Mouse (Mus musculus) stomach, postnatal 0 days (tissue): ENCODE results near the gene Slc16a8. TPM values are rescaled to one million over a fixed set of nuclear protein-coding genes. Genes with fewer than 3 reads are reported as not detected.
A peak's percentile ranks its signal among the peaks of the same experiment; 100 is the strongest.

Experiments used
- ATAC-seq: fragments of 200-750 bp; cut with Nextera tagmentation; 2 replicates; pipeline ENCODE4 v1.8.0; 2017; ENCODE audit not compliant: low FRiP score, low TSS enrichment
- DNase-seq: peaks from one replicate; pipeline ENCODE4 v3.0.0-alpha.2; 2016; ENCODE audit warnings: low spot score
- H3K27ac ChIP-seq: fragments of 300-500 bp; sonication (generic); replicated peaks from 2 replicates; pipeline ENCODE4 v1.5.1; 2014; ENCODE audit warnings: mild to moderate bottlenecking, control low read depth
- H3K27me3 ChIP-seq: fragments of 300-500 bp; sonication (generic); 2 replicates; pipeline ENCODE4 v1.6.1; 2014; ENCODE audit warnings: low read length; ENCODE audit not compliant: control insufficient read depth, insufficient read depth
- H3K36me3 ChIP-seq: fragments of 300-500 bp; sonication (generic); 2 replicates; pipeline ENCODE4 v1.6.1; 2014; ENCODE audit warnings: low read length, mixed read lengths; ENCODE audit not compliant: control insufficient read depth, insufficient read depth
- H3K4me1 ChIP-seq: fragments of 300-500 bp; sonication (generic); replicated peaks from 2 replicates; pipeline ENCODE4 v1.6.1; 2014; ENCODE audit warnings: antibody characterized with exemption; ENCODE audit not compliant: control insufficient read depth, insufficient read depth
- H3K4me2 ChIP-seq: fragments of 300-500 bp; sonication (generic); replicated peaks from 2 replicates; pipeline ENCODE4 v1.6.1; 2014; ENCODE audit warnings: low read depth, mild to moderate bottlenecking, control low read depth, moderate library complexity
- H3K4me3 ChIP-seq: fragments of 300-500 bp; sonication (generic); 2 replicates; pipeline ENCODE4 v1.5.1; 2014; ENCODE audit warnings: low read depth, low read length, control low read depth
- H3K9ac ChIP-seq: fragments of 300-500 bp; sonication (generic); 2 replicates; pipeline ENCODE4 v1.6.1; 2014; ENCODE audit warnings: mild to moderate bottlenecking, low read length, control low read depth, mixed read lengths
- H3K9me3 ChIP-seq: fragments of 300-500 bp; sonication (generic); 2 replicates; pipeline ENCODE4 v1.6.1; 2016; ENCODE audit warnings: low read length; ENCODE audit not compliant: control insufficient read depth
- CTCF ChIP-seq: IDR thresholded peaks from 2 replicates; pipeline ENCODE4 v1.5.1; 2016; ENCODE audit warnings: antibody characterized with exemption, low read depth, mild to moderate bottlenecking, moderate library complexity
- EP300 ChIP-seq: optimal IDR thresholded peaks from 2 replicates; pipeline ENCODE3; 2016; ENCODE audit warnings: antibody characterized with exemption
- WGBS: fragments of 180-500 bp; shearing (Covaris S2); extraction: QIAGEN DNeasy Blood & Tissue Kit; methylation state at CpG from one replicate; pipeline ENCODE4 v1.1.7; 2014; 5-methylcytosine and 5-hydroxymethylcytosine counted together
- polyA plus RNA-seq: library from polyadenylated mRNA; unstranded; fragments of >200 nt; fragmentation: Nextera tagmentation; extraction: Ambion mirVana; gene quantifications from 2 replicates; pipeline ENCODE4 v1.2.1, GENCODE M21; 2015

Slc16a8 gene
- polyA plus RNA-seq, result 0.10 and 0.12 TPM in 2 replicates

- no peak within 1 kb of the TSS for H3K9ac ChIP-seq
- no peaks in the 10 kb centered on the region for H3K36me3 ChIP-seq
- H3K9me3 ChIP-seq, result no peaks in the 10 kb centered on the region
- 41% methylated on average over 3 of the region's 3 CpGs for WGBS
- H3K27me3 ChIP-seq, result peaks cover 4% of the 10 kb centered on the region; the same call in 1 of the 2 replicates
- ATAC-seq, result no peak
- no peak within 1 kb of the TSS for H3K4me3 ChIP-seq
- H3K27ac ChIP-seq, result no peak within 1 kb of the TSS
- TF ChIP-seq EP300, result no peak
- no peak for DNase-seq
- no peak within 1 kb of the TSS for H3K4me2 ChIP-seq
- no peaks in the 10 kb centered on the region; the same call in 1 of the 2 replicates for H3K4me1 ChIP-seq
These were observed at the start of gene Slc16a8 for GRCm38 (mm10) chr15:79254661-79255060. TSS of gene Slc16a8 (minus strand) at chr15:79254761.

GRCm38 (mm10) chr15:79303725-79304124, 49.2 kb upstream of the Slc16a8 start:
- no peak for TF ChIP-seq CTCF
- no peak for TF ChIP-seq EP300
- no peak overlapping the region for H3K9ac ChIP-seq
- H3K4me3 ChIP-seq, result no peak overlapping the region
- H3K9me3 ChIP-seq, result no peaks in the 10 kb centered on the region
- DNase-seq, result no peak
- H3K4me2 ChIP-seq, result no peak overlapping the region
- H3K27ac ChIP-seq, result no peak overlapping the region
- H3K4me1 ChIP-seq, result no peaks in the 10 kb centered on the region; the same call in 1 of the 2 replicates
- H3K27me3 ChIP-seq, result no peaks in the 10 kb centered on the region
- WGBS, result 87% methylated on average over 8 of the region's 8 CpGs
- peaks cover 3% of the 10 kb centered on the region for H3K36me3 ChIP-seq
- ATAC-seq, result no peak

- Histone ChIP-seq H3K4me1 (no peaks in the 10 kb centered on the region; the same call in 1 of the 2 replicates), H3K9me3 (no peaks in the 10 kb centered on the region), H3K4me3 (no peak overlapping the region), H3K27ac (no peak overlapping the region), H3K36me3 (peaks cover 3% of the 10 kb centered on the region), H3K9ac (no peak overlapping the region), H3K4me2 (no peak overlapping the region), H3K27me3 (no peaks in the 10 kb centered on the region)
- no peak; the same call in 1 of the 2 replicates for ATAC-seq
- 74% methylated on average over 2 of the region's 2 CpGs for WGBS
- no peak for DNase-seq
- TF ChIP-seq CTCF (no peak), EP300 (no peak)
These were observed 45.1 kb upstream of the Slc16a8 start for GRCm38 (mm10) chr15:79299563-79300155.

- ATAC-seq (peak; percentile 22; the same call in 1 of the 2 replicates), DNase-seq (no peak)
- Histone ChIP-seq H3K4me2 (no peak overlapping the region), H3K4me1 (no peaks in the 10 kb centered on the region; the same call in 1 of the 2 replicates), H3K36me3 (peaks cover 3% of the 10 kb centered on the region), H3K4me3 (no peak overlapping the region), H3K27ac (no peak overlapping the region), H3K9me3 (no peaks in the 10 kb centered on the region), H3K9ac (no peak overlapping the region), H3K27me3 (no peaks in the 10 kb centered on the region)
- WGBS, result 69% methylated on average over 6 of the region's 6 CpGs
- TF ChIP-seq EP300 (no peak), CTCF (no peak)
These were observed 44.0 kb upstream of the Slc16a8 start for GRCm38 (mm10) chr15:79298553-79298952.

GRCm38 (mm10) chr15:79292779-79293178, 38.2 kb upstream of the Slc16a8 start:
- H3K9me3 ChIP-seq, result no peaks in the 10 kb centered on the region
- no peak for ATAC-seq
- no peaks in the 10 kb centered on the region for H3K4me1 ChIP-seq
- H3K36me3 ChIP-seq, result no peaks in the 10 kb centered on the region
- no peak overlapping the region for H3K4me3 ChIP-seq
- no peaks in the 10 kb centered on the region for H3K27me3 ChIP-seq
- H3K4me2 ChIP-seq, result no peak overlapping the region
- H3K27ac ChIP-seq, result no peak overlapping the region
- WGBS, result 72% methylated on average over 9 of the region's 9 CpGs
- TF ChIP-seq EP300 (no peak), CTCF (no peak)
- H3K9ac ChIP-seq, result no peak overlapping the region
- DNase-seq, result no peak

- Histone ChIP-seq H3K4me2 (no peak overlapping the region), H3K4me1 (no peaks in the 10 kb centered on the region), H3K4me3 (no peak overlapping the region), H3K27me3 (no peaks in the 10 kb centered on the region), H3K36me3 (no peaks in the 10 kb centered on the region; the same call in 1 of the 2 replicates), H3K27ac (no peak overlapping the region), H3K9ac (no peak overlapping the region), H3K9me3 (no peaks in the 10 kb centered on the region)
- no peak for ATAC-seq
- peak; percentile 47 for TF ChIP-seq CTCF
- no peak for TF ChIP-seq EP300
- WGBS, result 86% methylated on average over 3 of the region's 3 CpGs
- DNase-seq, result no peak
These were observed 35.8 kb upstream of the Slc16a8 start for GRCm38 (mm10) chr15:79290340-79290739.
